Mouse (Mus musculus) embryonic facial prominence, embryonic 14.5 days (tissue): ENCODE data around the gene Tnr. TPM values are rescaled to one million over a fixed set of nuclear protein-coding genes. Genes with fewer than 3 reads are reported as not detected.
"Not testable (repeated sequence)": the region's sequence is repeated elsewhere in the genome, so short reads cannot be mapped to it uniquely, and the experiment has no call there.

Source experiments
- ATAC-seq: fragments of 200-750 bp; cut with Nextera tagmentation; 2 replicates; pipeline ENCODE4 v1.8.0; 2017; ENCODE audit warnings: low read depth, moderate number of reproducible peaks, moderate TSS enrichment
- DNase-seq: peaks from one replicate; pipeline ENCODE4 v3.0.0-alpha.2; 2015; ENCODE audit warnings: low spot score
- H3K27ac ChIP-seq: fragments of 300-500 bp; sonication (generic); replicated peaks from 2 replicates; pipeline ENCODE4 v1.5.1; 2014; ENCODE audit warnings: low read depth, mild to moderate bottlenecking, low read length, moderate library complexity
- H3K27me3 ChIP-seq: fragments of 300-500 bp; sonication (generic); replicated peaks from 2 replicates; pipeline ENCODE4 v1.6.1; 2014; ENCODE audit warnings: low read length; ENCODE audit not compliant: control insufficient read depth, insufficient read depth
- H3K36me3 ChIP-seq: fragments of 300-500 bp; sonication (generic); 2 replicates; pipeline ENCODE4 v1.6.1; 2014; ENCODE audit warnings: low read length, mixed read lengths; ENCODE audit not compliant: control insufficient read depth, insufficient read depth
- H3K4me1 ChIP-seq: fragments of 300-500 bp; sonication (generic); 2 replicates; pipeline ENCODE4 v1.6.1; 2014; ENCODE audit warnings: antibody characterized with exemption, low read length; ENCODE audit not compliant: control insufficient read depth, insufficient read depth
- H3K4me2 ChIP-seq: fragments of 300-500 bp; sonication (generic); 2 replicates; pipeline ENCODE4 v1.6.1; 2014; ENCODE audit warnings: low read depth, mild to moderate bottlenecking, low read length, moderate library complexity, mixed read lengths
- H3K4me3 ChIP-seq: fragments of 300-500 bp; sonication (generic); 2 replicates; pipeline ENCODE4 v1.5.1; 2014; ENCODE audit warnings: low read depth, mild to moderate bottlenecking, low read length
- H3K9ac ChIP-seq: fragments of 300-500 bp; sonication (generic); 2 replicates; pipeline ENCODE4 v1.6.1; 2014; ENCODE audit warnings: low read depth, mild to moderate bottlenecking, low read length, moderate library complexity, mixed read lengths
- H3K9me3 ChIP-seq: fragments of 300-500 bp; sonication (generic); 2 replicates; pipeline ENCODE4 v1.6.1; 2016; ENCODE audit warnings: low read length; ENCODE audit not compliant: control insufficient read depth
- WGBS: fragments of 180-500 bp; shearing (Covaris S2); extraction: QIAGEN DNeasy Blood & Tissue Kit; methylation state at CpG from one replicate; pipeline ENCODE4 v1.1.7; 2014; 5-methylcytosine and 5-hydroxymethylcytosine counted together
- polyA plus RNA-seq: library from polyadenylated mRNA; unstranded; fragments of >200 nt; fragmentation: Nextera tagmentation; extraction: Ambion mirVana; gene quantifications from 2 replicates; pipeline ENCODE4 v1.2.1, GENCODE M21; 2014

The Tnr gene
- polyA plus RNA-seq, 1 experiment from 2014 or later, result 0.11 TPM

DNA sequence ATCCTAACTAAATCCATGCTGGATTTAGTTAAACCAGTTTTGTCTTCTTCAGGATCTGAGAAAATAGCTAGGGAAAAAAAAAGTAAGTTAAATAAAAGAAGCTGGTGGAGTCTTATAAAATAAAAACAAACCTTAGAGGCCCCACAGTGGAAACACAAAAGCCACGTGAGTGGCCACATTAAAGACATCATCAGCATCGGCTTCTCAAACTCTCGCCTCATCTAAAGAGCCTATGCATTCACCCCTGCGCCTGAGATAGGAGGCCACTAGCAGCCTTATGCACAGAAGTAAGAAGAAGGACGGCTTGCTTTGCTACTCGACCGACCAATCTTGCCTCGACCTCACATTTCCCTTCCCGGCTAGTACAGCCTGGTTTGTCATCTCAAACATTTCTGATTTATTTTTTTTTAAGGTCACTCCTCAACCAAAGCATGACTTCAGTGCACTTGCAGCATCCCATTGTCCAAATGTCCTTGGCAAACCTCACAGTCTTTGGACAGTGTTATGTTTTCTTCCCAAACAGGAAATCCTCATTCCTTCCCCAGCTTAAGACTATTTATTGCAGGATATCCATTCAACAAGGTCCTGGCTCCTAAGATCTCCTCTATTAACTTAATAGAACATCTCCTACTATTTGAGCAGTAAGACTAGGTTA lies 405.2 kb downstream of the Tnr start:
- H3K9ac ChIP-seq, result no peak overlapping the region
- no peak overlapping the region for H3K4me3 ChIP-seq
- WGBS, result 83% methylated on average over 9 of the region's 9 CpGs
- H3K4me1 ChIP-seq, result 0 out of 2 replicates have a peak, but pooled peaks cover 4% of the 10 kb centered on the region
- H3K27me3 ChIP-seq, result no peaks in the 10 kb centered on the region
- H3K4me2 ChIP-seq, result no peak overlapping the region
- H3K27ac ChIP-seq, result no peak overlapping the region
- DNase-seq (no peak), ATAC-seq (no peak)
- H3K9me3 ChIP-seq, result no peaks in the 10 kb centered on the region
- H3K36me3 ChIP-seq, result no peaks in the 10 kb centered on the region

DNA sequence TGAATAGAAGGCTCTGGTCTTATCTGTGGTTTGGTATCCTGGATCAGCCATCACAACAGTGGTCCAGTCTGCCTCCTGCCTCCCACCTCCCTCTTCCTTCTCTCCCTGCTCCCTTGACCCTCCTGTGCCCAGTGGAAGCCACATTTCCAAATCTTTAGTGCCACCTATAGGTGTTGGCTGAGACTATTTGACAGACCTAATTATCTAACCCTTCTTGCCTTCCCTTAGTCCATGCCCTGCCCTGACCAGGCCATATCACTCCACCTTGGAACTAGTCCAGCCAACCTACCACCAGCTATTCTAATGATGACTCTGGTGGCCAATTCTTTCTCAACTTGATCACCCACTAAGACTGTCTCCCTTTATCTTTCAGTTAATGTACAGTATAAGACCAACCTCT lies 408.5 kb downstream of the Tnr start:
- Histone ChIP-seq H3K4me1 (no peaks in the 10 kb centered on the region), H3K27me3 (no peaks in the 10 kb centered on the region), H3K9me3 (no peaks in the 10 kb centered on the region), H3K9ac (no peak overlapping the region), H3K4me3 (no peak overlapping the region), H3K27ac (no peak overlapping the region), H3K4me2 (no peak overlapping the region), H3K36me3 (no peaks in the 10 kb centered on the region)
- DNase-seq (no peak), ATAC-seq (no peak)

DNA sequence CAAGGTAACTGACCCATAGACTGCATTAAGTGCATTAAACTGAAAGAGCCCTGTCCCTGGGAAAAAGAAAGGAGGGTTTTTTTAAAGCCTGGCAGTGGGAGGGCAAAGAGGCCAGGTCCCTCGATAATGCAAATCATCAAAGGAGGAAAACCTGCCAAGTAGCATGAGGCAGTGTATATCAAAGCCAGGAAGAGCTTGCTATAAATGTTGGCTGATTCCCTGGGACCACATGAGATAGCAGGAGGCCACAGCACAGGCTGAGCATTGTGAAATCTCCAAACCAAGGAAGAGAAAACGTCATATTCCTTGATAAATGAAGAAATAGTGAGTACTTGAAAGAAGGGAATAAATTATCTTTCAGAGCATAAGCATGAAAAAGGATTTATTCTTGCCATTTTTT lies 409.0 kb downstream of the Tnr start:
- ATAC-seq, result no peak
- no peaks in the 10 kb centered on the region for H3K4me1 ChIP-seq
- WGBS, result 52% methylated on average over 2 of the region's 2 CpGs

DNA sequence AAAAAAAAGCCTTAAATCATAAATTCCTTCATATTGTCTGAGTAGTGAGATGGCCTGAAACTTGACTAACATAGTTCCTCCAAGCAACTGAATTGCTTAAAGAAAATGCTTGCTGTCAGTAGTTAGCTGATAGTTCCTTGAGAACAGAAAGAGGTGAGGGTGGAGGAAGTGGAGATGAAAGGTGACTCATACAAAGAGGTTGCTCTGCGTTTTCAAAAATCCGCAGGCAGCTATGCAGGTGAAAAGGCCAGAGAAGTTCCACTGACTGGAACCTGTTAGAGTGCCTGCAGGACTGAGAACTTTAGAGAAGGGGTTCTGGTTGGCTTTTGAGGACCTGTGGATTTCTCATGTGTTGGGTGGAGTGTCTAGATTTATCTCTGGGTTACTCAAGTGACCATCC lies 414.9 kb downstream of the Tnr start:
- Histone ChIP-seq H3K9ac (no peak overlapping the region), H3K27ac (no peak overlapping the region), H3K4me2 (no peak overlapping the region), H3K4me3 (no peak overlapping the region), H3K9me3 (no peaks in the 10 kb centered on the region), H3K4me1 (no peaks in the 10 kb centered on the region), H3K27me3 (no peaks in the 10 kb centered on the region), H3K36me3 (no peaks in the 10 kb centered on the region)
- ATAC-seq, result no peak
- 81% methylated on average over 2 of the region's 2 CpGs for WGBS
- no peak for DNase-seq

More for the DNA sequence above, 409.0 kb downstream of the Tnr start:
- no peaks in the 10 kb centered on the region for H3K36me3 ChIP-seq
- H3K4me3 ChIP-seq, result no peak overlapping the region
- H3K27me3 ChIP-seq, result no peaks in the 10 kb centered on the region
- H3K9me3 ChIP-seq, result no peaks in the 10 kb centered on the region
- H3K27ac ChIP-seq, result no peak overlapping the region
- no peak overlapping the region for H3K9ac ChIP-seq
- no peak overlapping the region for H3K4me2 ChIP-seq
- DNase-seq, result no peak

DNA sequence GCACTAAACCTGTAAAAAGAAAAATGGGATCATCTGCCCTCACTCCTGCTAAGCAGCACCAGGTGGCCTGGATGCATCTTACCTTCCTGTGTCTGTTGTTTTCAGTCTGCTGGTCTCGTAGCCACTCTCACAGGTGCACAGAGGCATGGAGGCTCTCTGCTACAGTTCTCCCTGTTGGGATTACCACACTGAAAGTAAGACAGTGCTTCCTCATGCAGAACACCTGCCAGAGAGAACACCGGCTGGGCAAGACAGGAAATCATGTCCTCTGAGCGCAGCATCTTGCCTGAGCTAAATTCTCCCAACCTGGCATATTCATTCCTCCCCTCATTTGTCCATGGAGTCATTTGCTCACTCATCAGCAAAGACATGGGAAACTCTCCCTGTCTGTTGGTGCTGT lies 415.8 kb downstream of the Tnr start:
- no peaks in the 10 kb centered on the region for H3K36me3 ChIP-seq
- DNase-seq (no peak), ATAC-seq (no peak)
- no peaks in the 10 kb centered on the region for H3K4me1 ChIP-seq
- H3K27me3 ChIP-seq, result no peaks in the 10 kb centered on the region
- no peak overlapping the region for H3K9ac ChIP-seq
- no peaks in the 10 kb centered on the region for H3K9me3 ChIP-seq
- no peak overlapping the region for H3K4me3 ChIP-seq
- no peak overlapping the region for H3K4me2 ChIP-seq
- no peak overlapping the region for H3K27ac ChIP-seq
- 79% methylated on average over 3 of the region's 3 CpGs for WGBS

DNA sequence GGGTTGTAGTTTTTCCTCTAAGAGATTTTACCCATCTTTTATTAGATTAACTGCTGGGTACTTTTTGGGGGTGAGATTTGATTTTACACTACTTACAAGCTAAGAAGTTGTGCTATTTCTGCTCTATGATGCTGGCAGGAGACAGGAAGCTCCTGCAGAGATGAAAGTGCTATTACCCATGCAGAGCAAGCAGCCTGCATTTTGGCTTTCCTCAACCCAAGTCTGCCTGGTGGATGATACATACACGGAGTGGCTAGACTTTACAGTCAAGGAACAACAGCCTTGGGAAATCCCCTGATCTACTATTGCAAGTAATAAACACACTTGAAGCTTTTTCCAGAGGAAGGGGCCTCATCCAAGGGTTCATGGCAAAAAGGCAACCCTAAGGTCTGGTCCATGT lies 430.0 kb downstream of the Tnr start:
- H3K4me1 ChIP-seq, result no peaks in the 10 kb centered on the region
- no peaks in the 10 kb centered on the region for H3K36me3 ChIP-seq
- ATAC-seq (no peak), DNase-seq (no peak)
- H3K9me3 ChIP-seq, result no peaks in the 10 kb centered on the region
- no peak overlapping the region for H3K4me2 ChIP-seq
- no peak overlapping the region for H3K9ac ChIP-seq
- WGBS, result 54% methylated on average over 1 of the region's 1 CpGs
- H3K4me3 ChIP-seq, result no peak overlapping the region
- H3K27ac ChIP-seq, result no peak overlapping the region
- H3K27me3 ChIP-seq, result no peaks in the 10 kb centered on the region

DNA sequence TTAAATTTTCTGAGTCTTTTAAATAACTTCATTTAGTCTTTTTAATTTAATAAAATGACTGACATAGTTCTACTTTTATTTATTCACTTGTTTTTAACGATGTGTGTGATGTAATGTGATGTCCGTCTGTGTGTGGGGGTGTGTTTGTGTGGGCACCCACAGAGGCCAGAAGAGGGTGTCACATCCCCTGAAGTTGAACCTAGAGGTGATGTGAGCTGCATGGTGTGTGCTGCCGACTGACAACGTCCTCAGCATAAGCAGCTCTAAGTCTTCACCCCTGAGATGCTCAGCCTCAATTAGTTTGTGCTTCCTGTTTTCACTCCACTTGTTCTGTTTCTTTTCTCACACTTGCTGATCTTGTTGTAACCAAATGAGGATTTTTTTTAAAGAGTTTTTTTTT lies 439.8 kb downstream of the Tnr start:
- H3K4me1 ChIP-seq, result no peaks in the 10 kb centered on the region
- ATAC-seq, result no peak
- WGBS, result 76% methylated on average over 4 of the region's 4 CpGs
- no peaks in the 10 kb centered on the region for H3K27me3 ChIP-seq
- H3K36me3 ChIP-seq, result no peaks in the 10 kb centered on the region
- H3K9me3 ChIP-seq, result no peaks in the 10 kb centered on the region
- no peak overlapping the region for H3K27ac ChIP-seq
- no peak overlapping the region for H3K4me3 ChIP-seq
- no peak overlapping the region for H3K9ac ChIP-seq
- DNase-seq, result no peak
- H3K4me2 ChIP-seq, result no peak overlapping the region

DNA sequence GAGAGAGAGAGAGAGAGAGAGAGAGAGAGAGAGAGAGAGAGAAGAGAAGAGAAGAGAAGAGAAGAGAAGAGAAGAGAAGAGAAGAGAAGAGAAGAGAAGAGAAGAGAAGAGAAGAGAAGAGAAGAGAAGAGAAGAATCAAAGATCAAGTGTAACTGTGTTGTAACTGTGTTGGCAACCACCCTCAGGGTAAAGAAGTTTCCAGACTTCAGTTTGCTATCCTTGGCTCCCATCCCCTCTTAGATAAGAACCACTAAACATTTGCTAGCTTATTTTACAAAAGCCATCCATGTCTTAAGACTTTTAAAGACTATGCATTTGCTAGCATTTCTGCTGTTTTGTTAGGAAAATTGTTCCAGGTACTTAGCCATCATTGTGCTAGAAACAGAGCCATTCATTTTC lies 442.7 kb downstream of the Tnr start:
- not testable (repeated sequence) for H3K36me3 ChIP-seq, H3K27me3 ChIP-seq, H3K4me2 ChIP-seq, ATAC-seq, H3K9ac ChIP-seq, DNase-seq, H3K9me3 ChIP-seq, H3K4me3 ChIP-seq, H3K27ac ChIP-seq, H3K4me1 ChIP-seq

DNA sequence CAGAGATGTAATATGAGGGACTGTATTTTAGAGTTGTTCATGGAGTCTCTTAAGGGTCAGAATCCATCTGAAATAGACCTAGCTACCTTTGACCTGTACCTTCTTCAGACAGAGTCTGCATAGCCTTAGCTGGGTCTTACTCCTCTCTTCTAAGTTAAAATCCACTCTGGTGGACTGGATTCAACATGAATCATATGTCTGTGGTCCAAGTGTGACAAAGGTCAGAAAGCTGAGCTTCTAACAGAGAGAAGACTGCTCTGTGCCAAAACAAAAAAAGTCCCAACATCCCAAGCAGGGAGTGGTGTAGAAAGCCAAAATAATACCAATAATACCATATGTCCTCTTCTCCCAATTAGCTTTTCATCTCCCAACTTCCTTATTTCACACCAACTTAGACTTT lies 444.8 kb downstream of the Tnr start:
- H3K9ac ChIP-seq, result no peak overlapping the region
- H3K36me3 ChIP-seq, result no peaks in the 10 kb centered on the region
- DNase-seq (no peak), ATAC-seq (no peak)
- H3K27me3 ChIP-seq, result no peaks in the 10 kb centered on the region
- no peak overlapping the region for H3K4me3 ChIP-seq
- no peaks in the 10 kb centered on the region for H3K4me1 ChIP-seq
- H3K27ac ChIP-seq, result no peak overlapping the region
- H3K9me3 ChIP-seq, result no peaks in the 10 kb centered on the region
- no peak overlapping the region for H3K4me2 ChIP-seq
